Mouse (Mus musculus) mouse trophoblast stem cell (cell line): ENCODE measurements around the gene Pdap1.
"Not testable (repeated sequence)": the region's sequence is repeated elsewhere in the genome, so short reads cannot be mapped to it uniquely, and the experiment has no call there.

Experiments
- in situ Hi-C, 2 experiments: fragments of 300-500 bp; cut with MseI, MboI; formaldehyde crosslinking; loops; 2 replicates in 1 of 2; 3 replicates in 1 of 2; pipeline ENCODE4 v1.15.1; 2025

Gene Pdap1

GRCm38 (mm10) chr5:145083201-145083600 is 56.8 kb downstream of the Pdap1 start:
- in situ Hi-C loops: not testable (repeated sequence)

DNA sequence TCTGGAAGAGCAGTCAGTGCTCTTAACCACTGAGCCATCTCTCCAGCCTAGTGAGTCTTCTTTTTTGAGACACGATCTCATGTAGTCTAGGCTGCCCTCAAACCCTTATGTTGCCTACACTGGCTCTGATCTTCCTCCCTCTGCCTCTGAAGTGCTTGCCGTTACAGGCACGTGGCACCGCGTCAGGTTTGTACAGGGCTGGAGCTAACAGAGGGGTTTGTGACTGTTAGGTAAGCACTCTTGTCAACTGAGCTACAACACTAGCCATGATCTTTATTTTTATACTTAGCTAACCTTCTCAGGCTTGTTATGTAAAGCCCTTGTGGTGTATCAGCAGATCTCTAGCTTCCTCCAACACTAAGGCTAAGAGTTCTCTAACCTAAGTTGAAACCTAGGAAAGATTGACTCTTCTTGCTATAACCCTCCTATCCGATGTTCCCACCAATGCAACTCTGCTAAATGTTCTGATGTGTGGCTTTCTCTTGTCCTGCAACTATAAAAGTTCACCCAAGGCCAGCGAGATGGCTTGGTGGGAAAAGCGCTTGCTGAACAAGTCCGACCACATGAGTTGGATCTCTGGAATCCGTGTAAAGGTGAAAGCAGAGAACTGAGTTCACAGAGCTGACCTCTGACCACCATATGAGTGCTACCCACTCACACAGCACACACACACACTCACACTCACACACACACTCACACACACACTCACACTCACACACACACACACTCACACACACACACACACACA is 58.0 kb downstream of the Pdap1 start:
- in situ Hi-C loops: no loop called here
